Mouse (Mus musculus): ENCODE measurements around the gene Bank1. TPM values are rescaled to one million over a fixed set of nuclear protein-coding genes. Genes with fewer than 3 reads are reported as not detected.

Bank1 gene
- polyA plus RNA-seq, 1 experiment: 2.8 TPM

GRCm38 (mm10) chr3:136040041-136040440 lies 285.8 kb downstream of the Bank1 start:
- Histone ChIP-seq H3K4me3 (ENCODE audit: insufficient read depth, low read length) (no peak overlapping the region), H3K27ac (ENCODE audit: insufficient read depth, low read depth, low read length) (no peak overlapping the region), H3K4me1 (ENCODE audit: control insufficient read depth, insufficient read depth, low read length) (no peaks in the 10 kb centered on the region)
- TF ChIP-seq POLR2A (IDR thresholded peaks at IDR 0.05; ENCODE audit: borderline replicate concordance, low read depth, low read length) (no peak), CTCF (IDR thresholded peaks at IDR 0.05; ENCODE audit: low read depth, low read length) (no peak)

- H3K27ac ChIP-seq (ENCODE audit: insufficient read depth, low read depth, low read length): no peak overlapping the region
- no peak overlapping the region for H3K4me3 ChIP-seq (ENCODE audit: insufficient read depth, low read length)
- H3K4me1 ChIP-seq (ENCODE audit: control insufficient read depth, insufficient read depth, low read length): no peaks in the 10 kb centered on the region
- TF ChIP-seq POLR2A (IDR thresholded peaks at IDR 0.05; ENCODE audit: borderline replicate concordance, low read depth, low read length): no peak
These were observed 286.4 kb downstream of the Bank1 start for GRCm38 (mm10) chr3:136039446-136039845.

GRCm38 (mm10) chr3:136037254-136037653 lies 288.6 kb downstream of the Bank1 start:
- TF ChIP-seq CTCF (IDR thresholded peaks at IDR 0.05; ENCODE audit: low read depth, low read length) (no peak), POLR2A (IDR thresholded peaks at IDR 0.05; ENCODE audit: borderline replicate concordance, low read depth, low read length) (no peak)
- Histone ChIP-seq H3K4me1 (ENCODE audit: control insufficient read depth, insufficient read depth, low read length) (no peaks in the 10 kb centered on the region), H3K27ac (ENCODE audit: insufficient read depth, low read depth, low read length) (no peak overlapping the region), H3K4me3 (ENCODE audit: insufficient read depth, low read length) (no peak overlapping the region)

GRCm38 (mm10) chr3:136035784-136036183 lies 290.1 kb downstream of the Bank1 start:
- TF ChIP-seq CTCF (IDR thresholded peaks at IDR 0.05; ENCODE audit: low read depth, low read length): no peak
- no peak for TF ChIP-seq POLR2A (IDR thresholded peaks at IDR 0.05; ENCODE audit: borderline replicate concordance, low read depth, low read length)
- H3K4me3 ChIP-seq (ENCODE audit: insufficient read depth, low read length): no peak overlapping the region
- H3K27ac ChIP-seq (ENCODE audit: insufficient read depth, low read depth, low read length): no peak overlapping the region
- no peaks in the 10 kb centered on the region for H3K4me1 ChIP-seq (ENCODE audit: control insufficient read depth, insufficient read depth, low read length)

GRCm38 (mm10) chr3:136024876-136025275 lies 301.0 kb downstream of the Bank1 start:
- TF ChIP-seq CTCF (IDR thresholded peaks at IDR 0.05; ENCODE audit: low read depth, low read length) (no peak), POLR2A (IDR thresholded peaks at IDR 0.05; ENCODE audit: borderline replicate concordance, low read depth, low read length) (no peak)
- no peaks in the 10 kb centered on the region for H3K4me1 ChIP-seq (ENCODE audit: control insufficient read depth, insufficient read depth, low read length)
- no peak overlapping the region for H3K27ac ChIP-seq (ENCODE audit: insufficient read depth, low read depth, low read length)
- H3K4me3 ChIP-seq (ENCODE audit: insufficient read depth, low read length): no peak overlapping the region

GRCm38 (mm10) chr3:136017517-136017916 lies 308.3 kb downstream of the Bank1 start:
- no peaks in the 10 kb centered on the region for H3K4me1 ChIP-seq (ENCODE audit: control insufficient read depth, insufficient read depth, low read length)
- H3K27ac ChIP-seq (ENCODE audit: insufficient read depth, low read depth, low read length): no peak overlapping the region
- H3K4me3 ChIP-seq (ENCODE audit: insufficient read depth, low read length): no peak overlapping the region
- no peak for TF ChIP-seq POLR2A (IDR thresholded peaks at IDR 0.05; ENCODE audit: borderline replicate concordance, low read depth, low read length)
- TF ChIP-seq CTCF (IDR thresholded peaks at IDR 0.05; ENCODE audit: low read depth, low read length): no peak

GRCm38 (mm10) chr3:136010616-136011015 lies 315.2 kb downstream of the Bank1 start:
- TF ChIP-seq POLR2A (IDR thresholded peaks at IDR 0.05; ENCODE audit: borderline replicate concordance, low read depth, low read length) (no peak), CTCF (IDR thresholded peaks at IDR 0.05; ENCODE audit: low read depth, low read length) (no peak)
- no peak overlapping the region for H3K27ac ChIP-seq (ENCODE audit: insufficient read depth, low read depth, low read length)
- no peaks in the 10 kb centered on the region; the same call in 1 of the 2 replicates for H3K4me1 ChIP-seq (ENCODE audit: control insufficient read depth, insufficient read depth, low read length)
- H3K4me3 ChIP-seq (ENCODE audit: insufficient read depth, low read length): no peak overlapping the region

GRCm38 (mm10) chr3:136007846-136008245 lies 318.0 kb downstream of the Bank1 start:
- Histone ChIP-seq H3K27ac (ENCODE audit: insufficient read depth, low read depth, low read length) (no peak overlapping the region), H3K4me1 (ENCODE audit: control insufficient read depth, insufficient read depth, low read length) (no peaks in the 10 kb centered on the region; the same call in 1 of the 2 replicates), H3K4me3 (ENCODE audit: insufficient read depth, low read length) (no peak overlapping the region)
- TF ChIP-seq POLR2A (IDR thresholded peaks at IDR 0.05; ENCODE audit: borderline replicate concordance, low read depth, low read length) (no peak), CTCF (IDR thresholded peaks at IDR 0.05; ENCODE audit: low read depth, low read length) (no peak)

GRCm38 (mm10) chr3:136007081-136007828 lies 318.6 kb downstream of the Bank1 start:
- no peak overlapping the region for H3K4me3 ChIP-seq (ENCODE audit: insufficient read depth, low read length)
- no peaks in the 10 kb centered on the region; the same call in 1 of the 2 replicates for H3K4me1 ChIP-seq (ENCODE audit: control insufficient read depth, insufficient read depth, low read length)
- TF ChIP-seq POLR2A (IDR thresholded peaks at IDR 0.05; ENCODE audit: borderline replicate concordance, low read depth, low read length) (no peak), CTCF (IDR thresholded peaks at IDR 0.05; ENCODE audit: low read depth, low read length) (no peak)
- H3K27ac ChIP-seq (ENCODE audit: insufficient read depth, low read depth, low read length): no peak overlapping the region
